Comparison of ENCODE assay signal across 8 mouse cellular contexts in genomic region chr5:65724311-65725054, GRCm38 (mm10). TPM values are rescaled to one million over a fixed set of nuclear protein-coding genes. Genes with fewer than 3 reads are reported as not detected.
DNase-seq lines count a peak whose midpoint lies in the region; ATAC-seq and TF ChIP-seq lines count a peak whose summit lies in the region.

No protein-coding gene starts in this region.

- in situ Hi-C loops in ES-E14 (cut with MboI; ENCODE audit: low sequenced_read_pairs in 2 of 2, unreplicated experiment in 2 of 2) = no loop called here

- peak overlapping the region; percentile 98 for H3K27ac ChIP-seq in ES-E14 (ENCODE audit: insufficient read depth, low read depth, low read length, poor library complexity, severe bottlenecking)
- H3K27ac ChIP-seq in forebrain, embryonic 14.5 days (ENCODE audit: low read depth, low read length) = peak overlapping the region; percentile 65
- peak overlapping the region; percentile 90 for H3K27ac ChIP-seq in liver, postnatal 0 days (ENCODE audit: low read depth)
- H3K27ac ChIP-seq in neural tube, embryonic 13.5 days (replicated peaks) = peak overlapping the region; percentile 88
- peak overlapping the region; percentile 79 for H3K27ac ChIP-seq in testis, adult 2 months (ENCODE audit: control insufficient read depth, insufficient read depth, low read depth, low read length)

- H3K9ac ChIP-seq in ES-E14 (ENCODE audit: insufficient read depth, low read depth, low read length, poor library complexity, severe bottlenecking) = peak overlapping the region; percentile 65
- peak overlapping the region; percentile 58 for H3K9ac ChIP-seq in forebrain, embryonic 14.5 days (ENCODE audit: low read length)
- peak overlapping the region; percentile 46 for H3K9ac ChIP-seq in liver, postnatal 0 days (replicated peaks)
- peak overlapping the region; percentile 71 for H3K9ac ChIP-seq in neural tube, embryonic 13.5 days

- H3K9me3 ChIP-seq in ES-E14 (ENCODE audit: control insufficient read depth, insufficient read depth, low read depth, low read length) = no peaks in the 10 kb centered on the region
- H3K9me3 ChIP-seq in forebrain, embryonic 14.5 days (replicated peaks; ENCODE audit: control insufficient read depth, low read length) = no peaks in the 10 kb centered on the region
- H3K9me3 ChIP-seq in liver, postnatal 0 days (ENCODE audit: low read length) = no peaks in the 10 kb centered on the region
- H3K9me3 ChIP-seq in neural tube, embryonic 13.5 days = no peaks in the 10 kb centered on the region

- intact Hi-C loops in heart, postnatal 14 days (cut with DNase I) = no loop called here

- H3K4me3 ChIP-seq in ES-E14 (ENCODE audit: insufficient read depth in 1 of 2, low read depth in 1 of 2, low read length in 2 of 2, poor library complexity in 1 of 2, severe bottlenecking in 1 of 2) = peak overlapping the region; percentile 48 to 59
- peak overlapping the region; percentile 33 for H3K4me3 ChIP-seq in forebrain, embryonic 14.5 days (ENCODE audit: low read depth, low read length)
- peak overlapping the region; percentile 34 for H3K4me3 ChIP-seq in liver, postnatal 0 days (ENCODE audit: low read depth, low read length)
- peak overlapping the region; percentile 39 for H3K4me3 ChIP-seq in neural tube, embryonic 13.5 days
- H3K4me3 ChIP-seq in testis, adult 2 months (ENCODE audit: control insufficient read depth, low read depth, low read length) = peak overlapping the region; percentile 81

- no peaks in the 10 kb centered on the region for H3K27me3 ChIP-seq in forebrain, embryonic 14.5 days (replicated peaks; ENCODE audit: control insufficient read depth, insufficient read depth, low read length)
- no peaks in the 10 kb centered on the region for H3K27me3 ChIP-seq in liver, postnatal 0 days (ENCODE audit: insufficient read depth, low read length)
- H3K27me3 ChIP-seq in neural tube, embryonic 13.5 days = no peaks in the 10 kb centered on the region
- no peaks in the 10 kb centered on the region for H3K27me3 ChIP-seq in testis, adult 2 months (ENCODE audit: control insufficient read depth, insufficient read depth, low read length)

- DNase-seq in ES-E14 (ENCODE audit: low read depth, low spot score) = peak; percentile 83
- DNase-seq in cerebellum, adult 11 months = peak; percentile 27
- peak; percentile 81 for DNase-seq in forebrain, embryonic 14.5 days (ENCODE audit: low spot score)
- peak; percentile 40 to 58 for DNase-seq in heart, postnatal 14 days
- DNase-seq in large intestine, adult 2 months (ENCODE audit: low read depth, low spot score) = peak; percentile 58
- DNase-seq in liver, postnatal 0 days = peak; percentile 85

- 2% methylated on average over 23 of the region's 23 CpGs for WGBS in forebrain, embryonic 14.5 days
- WGBS in large intestine, adult 2 months = 1% methylated on average over 23 of the region's 23 CpGs
- under 1% methylated on average over 23 of the region's 23 CpGs for WGBS in liver, postnatal 0 days (ENCODE audit: insufficient replicate concordance)
- 1% methylated on average over 23 of the region's 23 CpGs for WGBS in neural tube, embryonic 13.5 days

- ATAC-seq in forebrain, embryonic 14.5 days = peak; percentile 84
- peak; percentile 87 for ATAC-seq in liver, postnatal 0 days
- ATAC-seq in neural tube, embryonic 13.5 days (ENCODE audit: low read depth) = peak; percentile 90

- H3K4me1 ChIP-seq in ES-E14 (ENCODE audit: control insufficient read depth in 2 of 2, insufficient read depth in 2 of 2, low read length in 2 of 2, poor library complexity in 1 of 2) = peaks cover 2 to 9% of the 10 kb centered on the region in 2 experiments; a peak in 3 of 4 replicates
- H3K4me1 ChIP-seq in forebrain, embryonic 14.5 days (ENCODE audit: control insufficient read depth, insufficient read depth, low read length) = no peaks in the 10 kb centered on the region
- H3K4me1 ChIP-seq in liver, postnatal 0 days (ENCODE audit: insufficient read depth) = peaks cover 4% of the 10 kb centered on the region
- peaks cover 14% of the 10 kb centered on the region; the same call in 1 of the 2 replicates for H3K4me1 ChIP-seq in neural tube, embryonic 13.5 days (replicated peaks)
- H3K4me1 ChIP-seq in testis, adult 2 months (ENCODE audit: control insufficient read depth, insufficient read depth, low read length) = peaks cover 8% of the 10 kb centered on the region

- no peaks in the 10 kb centered on the region for H3K36me3 ChIP-seq in ES-E14 (ENCODE audit: control insufficient read depth, insufficient read depth, low read length, poor library complexity, severe bottlenecking)
- no peaks in the 10 kb centered on the region for H3K36me3 ChIP-seq in forebrain, embryonic 14.5 days (ENCODE audit: control insufficient read depth, insufficient read depth, low read length)
- no peaks in the 10 kb centered on the region for H3K36me3 ChIP-seq in liver, postnatal 0 days (replicated peaks; ENCODE audit: insufficient read depth, low read length)
- H3K36me3 ChIP-seq in neural tube, embryonic 13.5 days = no peaks in the 10 kb centered on the region
- H3K36me3 ChIP-seq in testis, adult 2 months (ENCODE audit: control insufficient read depth, insufficient read depth, low read length) = no peaks in the 10 kb centered on the region

- TF ChIP-seq EP300 in liver, postnatal 0 days (IDR thresholded peaks at IDR 0.05; ENCODE audit: low read depth) = peak; percentile 45; the same call in 1 of the 2 replicates

- no peak for TF ChIP-seq POLR2A in testis, adult 2 months (IDR thresholded peaks at IDR 0.05; ENCODE audit: control insufficient read depth, low read depth, low read length)

- peak; percentile 70 for TF ChIP-seq CTCF in liver, postnatal 0 days (IDR thresholded peaks at IDR 0.05; ENCODE audit: low read depth)
- no peak for TF ChIP-seq CTCF in testis, adult 2 months (IDR thresholded peaks at IDR 0.05; ENCODE audit: control insufficient read depth, insufficient read depth, insufficient replicate concordance, low read depth, low read length)

- H3K4me2 ChIP-seq in forebrain, embryonic 14.5 days (ENCODE audit: low read length) = peak overlapping the region; percentile 65
- H3K4me2 ChIP-seq in liver, postnatal 0 days (ENCODE audit: low read depth, low read length) = peak overlapping the region; percentile 73
- peak overlapping the region; percentile 61 for H3K4me2 ChIP-seq in neural tube, embryonic 13.5 days

TF ChIP-seq in ES-E14, 5 proteins besides CTCF, POLR2A, EP300 and RAD21:
- TF ChIP-seq MAFK (IDR thresholded peaks at IDR 0.05; ENCODE audit: insufficient read depth, low read depth, low read length) (no peak), ZNF384 (IDR thresholded peaks at IDR 0.05; ENCODE audit: low read depth, low read length) (no peak), HCFC1 (IDR thresholded peaks at IDR 0.05; ENCODE audit: borderline replicate concordance, insufficient read depth, low read length) (no peak), ZC3H11A (IDR thresholded peaks at IDR 0.05; ENCODE audit: borderline replicate concordance, low read depth, low read length) (no peak), CHD2 (IDR thresholded peaks at IDR 0.05; ENCODE audit: low read depth, low read length) (no peak)

RNA-seq across cellular contexts. Expression of gene Pds5a, which starts 26.4 kb away (rescaled TPM):
- 138 and 161 TPM in 2 replicates for total RNA-seq in ES-E14 (2012; rRNA removed)
- 58.7 and 63.4 TPM in 2 replicates for polyA plus RNA-seq in forebrain, embryonic 14.5 days (2014; fragmentation: Nextera tagmentation; extraction: Ambion mirVana)
- total RNA-seq in heart, postnatal 14 days (2021) = 10 to 100 TPM; 59.8 to 67.0 TPM
- 23.5 and 30.9 TPM in 2 replicates for polyA plus RNA-seq in large intestine, adult 2 months (2012; rRNA removed)
- polyA plus RNA-seq in liver, postnatal 0 days (2015; fragmentation: Nextera tagmentation; extraction: Ambion mirVana) = 12.7 and 13.7 TPM in 2 replicates
- polyA plus RNA-seq in neural tube, embryonic 13.5 days (2015; fragmentation: Nextera tagmentation; extraction: Ambion mirVana) = 46.3 and 53.9 TPM in 2 replicates
- polyA plus RNA-seq in testis, adult 2 months (2012; rRNA removed) = 12.9 and 14.9 TPM in 2 replicates

RNA-seq across cellular contexts. Expression of gene N4bp2, which starts 38.8 kb away (rescaled TPM):
- total RNA-seq in ES-E14 (2012; rRNA removed) = 21.5 and 23.6 TPM in 2 replicates
- polyA plus RNA-seq in forebrain, embryonic 14.5 days (2014; fragmentation: Nextera tagmentation; extraction: Ambion mirVana) = 22.4 and 29.9 TPM in 2 replicates
- 10 to 100 TPM; 22.7 to 27.1 TPM for total RNA-seq in heart, postnatal 14 days (2021)
- 1.4 and 2.8 TPM in 2 replicates for polyA plus RNA-seq in large intestine, adult 2 months (2012; rRNA removed)
- 4.6 and 5.1 TPM in 2 replicates for polyA plus RNA-seq in liver, postnatal 0 days (2015; fragmentation: Nextera tagmentation; extraction: Ambion mirVana)
- polyA plus RNA-seq in neural tube, embryonic 13.5 days (2015; fragmentation: Nextera tagmentation; extraction: Ambion mirVana) = 14.9 and 17.4 TPM in 2 replicates
- polyA plus RNA-seq in testis, adult 2 months (2012; rRNA removed) = 9.7 and 9.9 TPM in 2 replicates

Comparison
In these comparisons a context has a peak if more than half of its experiments do, and no peak if none do; other contexts are left out.
1. Peak in every context shown above with its lines: DNase-seq, ATAC-seq, H3K4me3 ChIP-seq and H3K27ac ChIP-seq.
2. DNase-seq: peak in every context shown above with its lines; median percentile 85 in liver, postnatal 0 days; 83 in ES-E14; 81 in forebrain, embryonic 14.5 days; 58 in large intestine, adult 2 months; 49 in heart, postnatal 14 days; 27 in cerebellum, adult 11 months.